Mouse (Mus musculus) embryo, embryonic 9.5 days (tissue): ENCODE data around the gene Tmprss3.

ENCODE experiments used
- DNase-seq: peaks from one replicate; pipeline ENCODE4 v3.0.0-alpha.2; 2017; ENCODE audit errors: extremely low spot score

The Tmprss3 gene

DNA sequence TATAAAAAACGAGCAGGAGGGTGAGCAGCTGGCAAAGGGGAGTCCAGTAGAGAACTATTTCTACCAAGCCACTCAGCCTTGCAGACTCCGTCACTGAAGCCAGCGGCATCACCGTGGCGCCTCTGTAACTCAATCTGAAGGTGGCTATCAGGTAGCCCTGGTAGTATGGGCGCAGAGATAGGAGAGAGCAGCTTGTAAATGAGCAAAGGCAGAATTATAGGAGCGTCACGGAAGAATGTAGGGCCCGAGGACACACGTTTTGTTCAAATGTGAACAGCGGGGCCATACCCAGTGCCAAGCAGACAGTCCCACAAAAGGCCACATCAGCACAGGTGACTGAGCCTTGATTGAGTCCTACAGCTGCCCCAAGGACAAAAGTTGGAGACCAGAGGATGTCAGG is at the start of gene Tmprss3:
Gene Tmprss3, minus strand, starts transcription at position 101 of the 400 bp plus-strand sequence.
- no peak for DNase-seq

DNA sequence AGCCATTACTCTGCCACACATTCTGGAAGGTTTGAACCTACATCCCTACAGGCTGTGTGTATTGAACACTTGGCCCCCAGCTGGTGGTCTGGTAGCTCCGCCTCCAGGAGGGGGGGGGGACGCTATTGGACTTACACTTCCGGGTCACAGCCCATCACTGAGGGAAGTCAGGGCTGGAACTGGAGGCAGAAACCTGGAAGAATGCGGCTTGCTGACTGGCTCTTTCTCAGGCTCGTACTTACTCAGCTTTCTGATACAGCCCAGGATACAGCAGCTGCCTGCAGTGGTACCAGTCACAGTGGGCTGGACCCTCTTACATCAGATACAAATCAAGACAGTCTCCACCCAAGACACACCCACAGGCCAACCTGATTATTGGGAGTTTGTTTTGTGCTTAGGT is 48.4 kb upstream of the Tmprss3 start:
- DNase-seq = no peak

DNA sequence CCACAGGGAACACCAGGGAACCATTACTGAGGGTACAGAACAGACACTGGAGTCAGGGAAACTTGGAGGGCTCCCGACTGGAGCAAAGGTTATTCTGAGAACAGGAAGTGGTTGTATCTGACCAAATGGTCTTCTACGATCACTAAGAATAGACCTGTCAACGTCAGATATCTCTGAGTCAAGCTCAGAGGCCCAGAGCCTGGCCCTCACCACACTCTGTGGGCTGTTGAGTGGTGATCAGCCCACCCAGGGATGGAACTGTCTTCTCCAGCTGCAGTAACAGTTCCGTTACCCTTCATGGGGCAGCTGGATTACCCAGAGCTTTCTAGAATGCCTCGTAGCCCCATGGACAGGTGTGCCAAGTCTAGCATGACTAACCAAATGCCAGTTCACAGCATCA is 46.5 kb upstream of the Tmprss3 start:
- DNase-seq = no peak

DNA sequence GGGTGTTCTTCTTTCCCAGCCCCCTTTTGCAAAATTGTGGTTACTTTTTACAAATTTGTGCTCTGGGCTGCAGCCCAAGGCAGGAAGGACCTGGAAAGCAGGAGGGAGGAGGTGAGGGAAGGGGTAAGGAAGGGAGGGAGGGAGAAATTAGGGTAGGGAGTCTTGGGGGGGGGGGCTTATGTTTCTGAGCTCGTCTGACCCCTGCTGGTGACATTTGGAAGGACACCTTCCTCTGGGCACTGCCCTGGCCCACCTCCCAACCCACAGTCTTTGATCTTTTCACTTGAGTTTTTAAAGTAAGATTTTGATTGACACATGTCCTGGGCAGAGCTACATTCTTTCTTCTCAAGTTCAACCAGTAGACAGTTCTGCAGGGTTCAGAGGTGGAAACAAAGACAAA is 44.0 kb upstream of the Tmprss3 start:
- no peak for DNase-seq

DNA sequence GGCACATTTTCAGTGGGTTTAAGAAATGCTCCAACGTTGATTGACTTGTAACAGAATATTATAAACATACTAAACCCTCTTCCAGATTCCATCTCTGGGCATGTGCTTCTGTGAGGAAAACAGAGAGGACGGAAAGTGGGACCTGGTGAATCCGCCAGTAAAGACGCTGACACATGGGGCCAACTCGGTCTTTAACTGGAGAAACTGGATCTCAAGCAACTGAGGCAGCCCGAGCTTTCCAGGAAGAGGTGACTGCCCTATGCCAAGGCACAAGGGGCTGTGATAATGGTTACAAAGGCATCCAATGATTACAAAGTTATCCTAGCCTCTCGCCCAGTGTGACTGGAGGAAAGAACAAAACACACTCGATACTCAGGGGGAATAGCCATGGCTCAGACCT is 42.4 kb upstream of the Tmprss3 start:
- no peak for DNase-seq

DNA sequence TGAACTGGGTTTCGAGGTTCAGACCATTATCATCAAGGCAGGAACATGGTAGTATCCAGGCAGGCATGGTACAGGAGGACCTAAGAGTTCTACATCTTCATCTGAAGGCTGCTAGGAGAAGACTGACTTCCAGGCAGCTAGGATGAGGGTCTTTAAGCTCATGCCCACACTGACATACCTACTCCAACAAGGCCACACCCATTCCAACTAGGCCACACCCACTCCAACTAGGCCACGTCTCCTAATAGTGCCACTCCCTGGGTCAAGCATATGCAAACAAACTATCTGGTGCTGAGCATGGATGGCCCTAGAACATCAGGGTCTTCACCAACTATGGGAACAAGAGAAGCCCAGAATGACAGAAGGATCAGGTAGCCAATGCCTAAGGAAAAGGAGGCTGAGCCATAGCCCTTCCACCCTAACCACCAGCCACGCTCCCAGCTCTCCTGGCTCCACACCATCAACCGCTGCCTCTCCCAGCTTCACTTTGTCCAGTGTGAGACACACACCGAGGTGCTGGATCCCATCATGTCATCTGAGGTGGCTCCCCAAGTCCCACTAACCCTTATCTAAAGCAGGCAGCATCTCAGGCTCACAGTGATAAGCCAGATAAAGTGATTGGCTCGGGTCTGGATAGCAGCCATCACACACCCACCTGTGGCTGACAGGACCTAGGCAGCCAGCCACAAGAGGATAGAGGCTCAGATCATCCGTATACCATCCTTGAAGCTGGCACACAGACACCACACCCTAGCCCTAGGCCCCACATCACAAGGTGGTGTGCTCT is 39.6 kb upstream of the Tmprss3 start:
- no peak for DNase-seq

DNA sequence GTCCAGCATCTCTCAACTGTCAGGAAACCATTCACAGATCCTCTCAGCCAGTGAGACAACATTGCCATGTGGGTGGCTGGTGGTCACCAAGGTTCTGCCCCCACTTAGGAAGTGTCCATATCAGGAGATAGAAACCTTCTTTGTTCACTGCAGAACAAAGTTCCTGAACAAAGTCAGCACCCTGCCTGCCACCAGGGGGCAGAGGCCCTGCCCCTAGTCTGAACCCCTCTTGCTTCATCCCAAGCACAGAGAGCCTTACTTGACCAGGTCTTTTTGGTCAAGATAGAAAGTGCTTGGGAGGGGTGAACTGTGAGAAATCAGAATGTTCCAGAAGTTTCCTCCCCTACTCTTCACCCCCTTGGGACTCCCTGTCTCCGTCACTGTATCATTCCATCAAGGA is 37.1 kb upstream of the Tmprss3 start:
- DNase-seq = no peak

DNA sequence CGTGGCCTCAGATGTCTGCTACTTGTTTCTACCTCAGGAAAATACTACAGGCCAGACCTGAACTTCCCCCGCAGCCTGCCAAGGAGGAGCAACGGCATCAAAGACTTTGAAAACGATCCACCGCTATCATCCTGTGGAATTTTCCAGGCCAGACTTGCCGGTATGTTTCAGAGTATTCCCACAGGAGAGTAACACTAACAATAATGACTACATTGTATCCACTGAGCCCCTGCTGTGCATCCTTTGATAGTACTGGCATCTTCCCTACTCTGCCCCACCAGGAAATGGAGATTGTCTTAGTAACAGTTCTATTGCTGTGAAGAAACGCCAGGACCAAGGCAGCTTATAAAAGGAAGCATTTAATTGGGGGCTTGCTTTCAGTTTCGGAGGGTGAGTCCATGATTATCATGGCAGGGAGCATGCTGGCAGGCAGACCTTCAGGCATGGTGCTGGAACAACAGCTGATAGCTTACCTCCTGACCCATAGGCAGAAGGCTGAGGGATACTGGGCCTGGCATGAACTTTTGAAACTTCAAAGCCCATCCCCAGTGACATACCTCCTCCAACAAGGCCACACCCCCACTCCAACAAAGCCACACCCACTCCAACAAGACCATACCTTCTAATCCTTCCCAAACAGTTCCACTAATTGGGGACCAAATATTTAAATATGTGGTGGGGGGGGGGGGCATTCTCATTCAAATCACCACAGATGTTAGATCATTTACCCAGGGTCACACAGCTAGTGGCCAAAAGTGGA is 33.7 kb upstream of the Tmprss3 start:
- no peak for DNase-seq

DNA sequence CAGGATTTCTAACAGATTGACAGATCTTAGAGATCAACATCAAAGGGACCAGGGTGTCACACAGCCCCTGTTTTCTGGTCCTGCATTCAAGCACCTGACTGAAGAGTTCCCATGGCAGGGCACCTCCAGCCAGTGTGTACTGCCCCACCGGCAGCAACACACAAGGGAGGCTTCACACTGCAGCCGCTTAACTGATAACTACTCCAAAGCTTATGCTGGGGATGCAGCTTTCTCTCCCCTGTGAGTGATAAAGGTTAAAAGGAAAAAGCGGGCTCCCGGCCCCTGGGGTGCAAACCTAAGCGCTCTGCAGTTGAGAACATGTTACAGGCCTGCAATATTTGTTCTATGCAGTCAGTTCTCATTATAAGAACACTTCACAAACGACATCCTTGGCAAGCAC is 33.0 kb upstream of the Tmprss3 start:
- no peak for DNase-seq

DNA sequence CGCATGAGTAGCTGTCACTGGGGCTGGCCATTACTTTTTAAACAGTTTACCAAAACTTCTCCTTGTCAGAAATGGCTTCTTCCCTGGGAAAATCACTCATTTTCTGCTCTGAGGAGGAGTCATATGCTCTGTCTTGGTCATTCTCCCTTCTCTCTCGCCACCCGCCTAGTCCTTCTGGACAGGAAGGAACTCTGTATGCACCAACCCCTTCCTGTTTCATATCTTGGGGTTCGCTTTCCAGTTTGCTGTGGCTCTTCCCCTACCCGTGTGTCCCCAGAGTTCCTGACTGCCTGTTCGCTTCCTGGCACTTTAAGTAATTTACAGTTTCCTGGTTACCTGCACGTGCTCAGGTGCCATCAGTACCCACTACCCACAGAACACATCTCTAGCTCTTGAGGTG is 28.2 kb upstream of the Tmprss3 start:
- DNase-seq = no peak

DNA sequence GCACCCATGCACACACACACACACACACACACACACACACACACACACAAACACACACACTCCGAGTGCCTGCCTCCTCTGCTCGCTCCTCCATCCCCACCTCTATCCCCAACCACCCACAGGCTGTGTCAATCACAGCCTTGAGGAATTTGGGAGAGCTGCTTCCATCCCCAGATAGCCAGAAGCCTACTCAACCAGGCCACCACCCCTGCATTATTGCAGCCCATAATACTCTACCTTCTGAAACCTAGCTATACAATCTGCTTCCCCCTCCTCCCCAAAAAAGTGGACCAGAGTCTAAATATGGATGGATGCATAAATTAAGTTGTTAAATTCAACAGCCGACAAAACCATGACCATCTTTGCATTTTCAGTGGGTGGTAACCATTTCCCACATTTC is 27.6 kb upstream of the Tmprss3 start:
- no peak for DNase-seq

DNA sequence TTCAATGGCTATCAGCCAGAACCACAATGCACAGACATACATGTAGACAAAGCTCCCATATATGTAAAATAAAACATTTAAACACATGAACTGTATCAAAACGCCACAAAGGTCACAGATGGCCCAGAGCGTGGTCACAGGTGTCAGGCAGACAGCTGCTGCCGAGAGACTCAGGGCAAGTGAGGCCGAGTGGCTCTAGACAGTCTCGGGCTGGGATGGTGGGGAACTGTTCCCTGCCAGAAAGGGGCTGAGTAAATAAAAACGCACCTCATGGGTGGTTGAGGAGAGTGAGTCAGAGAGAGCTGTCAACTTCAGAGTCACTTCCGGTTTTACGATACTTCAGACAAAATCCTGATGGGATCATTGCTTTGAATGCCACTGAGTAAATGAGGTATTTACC is 25.8 kb upstream of the Tmprss3 start:
- no peak for DNase-seq

DNA sequence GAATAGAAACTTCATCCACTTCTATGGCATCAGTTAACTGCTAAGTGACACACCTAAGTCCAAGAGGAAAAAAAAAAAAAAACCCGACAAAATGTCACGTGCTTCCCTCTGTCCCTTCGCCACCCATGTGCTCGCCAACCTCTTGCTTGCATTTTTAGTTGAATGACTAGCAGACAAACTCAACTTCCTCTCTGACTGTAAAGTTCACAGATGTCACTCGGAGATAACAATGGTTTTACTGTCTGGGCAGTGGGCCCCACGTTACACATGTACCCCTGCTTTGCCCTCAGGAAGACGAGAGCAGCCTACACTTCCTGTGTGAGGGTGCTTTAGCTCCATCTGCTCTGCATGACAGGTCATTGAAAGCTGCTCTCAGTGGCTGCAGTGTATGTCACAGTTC is 25.1 kb upstream of the Tmprss3 start:
- no peak for DNase-seq

DNA sequence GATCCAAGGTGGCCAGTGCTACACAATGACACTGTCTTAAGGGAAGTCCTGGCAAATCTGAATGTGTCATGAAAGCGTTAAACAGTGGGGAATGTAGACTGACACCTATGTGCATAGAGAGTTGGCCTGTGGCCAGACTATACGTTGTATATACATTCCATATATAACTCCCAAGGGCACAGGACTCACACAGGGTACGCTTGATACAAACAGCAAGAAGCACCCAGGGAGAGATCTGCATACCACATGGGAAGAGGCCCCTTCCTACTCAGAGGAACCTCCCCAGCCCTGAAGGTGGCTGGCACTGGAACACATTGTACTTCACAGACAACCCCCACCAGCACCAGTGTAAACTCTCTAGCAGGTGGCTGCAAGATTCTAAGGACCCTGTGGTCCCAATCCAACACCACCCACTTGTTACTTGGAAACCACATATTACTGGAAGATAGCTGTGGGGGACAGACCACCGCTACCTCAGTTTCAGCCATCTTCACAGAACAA is 24.1 kb upstream of the Tmprss3 start:
- no peak for DNase-seq

DNA sequence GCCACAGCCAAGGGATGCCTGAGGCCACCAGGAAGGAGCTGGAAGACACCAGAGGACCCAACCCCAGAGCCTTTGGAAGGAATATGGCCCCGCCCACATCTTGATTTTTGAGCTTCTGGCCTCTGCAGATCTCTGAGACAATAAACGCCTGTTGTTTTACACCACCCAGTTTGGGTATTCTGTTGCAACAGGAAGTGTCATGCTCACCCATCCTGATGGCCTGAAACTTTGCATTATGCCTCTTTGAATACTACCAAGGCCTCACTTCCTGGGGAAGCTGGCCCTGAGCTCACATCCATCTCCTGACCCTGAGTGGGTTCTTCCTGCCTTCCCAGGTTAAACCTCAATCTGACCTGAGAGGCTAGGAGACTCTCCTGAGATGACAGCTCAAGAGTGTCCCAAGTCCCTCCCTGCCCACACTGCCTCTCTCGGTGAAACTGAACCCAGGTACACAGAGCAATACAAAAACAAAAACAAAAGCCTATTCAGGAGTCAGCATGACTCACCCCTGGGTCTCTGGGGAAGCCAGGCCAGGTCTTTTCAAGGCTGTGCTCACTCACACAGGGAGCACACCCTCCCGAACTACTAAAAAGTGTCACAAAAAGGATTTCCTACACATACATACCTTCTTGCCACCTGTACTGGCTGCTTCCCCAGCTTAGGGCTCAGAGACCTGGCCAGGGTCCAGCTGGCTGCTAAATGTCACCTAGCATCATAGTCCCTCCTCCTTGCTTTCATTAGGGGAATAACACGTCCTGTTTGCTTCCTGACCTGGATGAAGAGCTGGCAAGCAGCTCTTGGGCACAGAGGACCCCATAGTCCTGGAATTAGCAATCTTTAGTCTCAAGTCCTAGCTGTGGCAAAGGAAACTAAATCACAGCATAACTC is 17.5 kb upstream of the Tmprss3 start:
- DNase-seq = no peak

DNA sequence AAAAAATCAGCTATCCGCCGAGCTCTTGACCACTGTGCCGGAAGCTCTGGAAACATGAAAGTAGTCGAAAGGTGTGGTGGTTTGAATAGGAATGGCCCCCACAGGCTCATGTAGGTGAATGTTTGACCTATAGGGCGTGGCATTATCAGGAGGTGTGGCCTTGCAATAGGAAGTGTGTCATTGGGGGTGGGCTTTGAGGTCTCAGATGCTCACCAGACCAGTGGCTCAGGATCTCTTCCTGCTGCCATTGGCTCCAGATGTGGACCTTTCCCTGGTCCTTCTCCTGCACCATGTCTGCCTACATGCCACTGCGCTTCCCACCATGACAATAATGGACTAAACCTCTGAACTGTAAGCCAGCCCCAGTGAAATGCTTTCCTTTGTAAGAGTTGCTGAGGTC is 13.1 kb upstream of the Tmprss3 start:
- DNase-seq = no peak

DNA sequence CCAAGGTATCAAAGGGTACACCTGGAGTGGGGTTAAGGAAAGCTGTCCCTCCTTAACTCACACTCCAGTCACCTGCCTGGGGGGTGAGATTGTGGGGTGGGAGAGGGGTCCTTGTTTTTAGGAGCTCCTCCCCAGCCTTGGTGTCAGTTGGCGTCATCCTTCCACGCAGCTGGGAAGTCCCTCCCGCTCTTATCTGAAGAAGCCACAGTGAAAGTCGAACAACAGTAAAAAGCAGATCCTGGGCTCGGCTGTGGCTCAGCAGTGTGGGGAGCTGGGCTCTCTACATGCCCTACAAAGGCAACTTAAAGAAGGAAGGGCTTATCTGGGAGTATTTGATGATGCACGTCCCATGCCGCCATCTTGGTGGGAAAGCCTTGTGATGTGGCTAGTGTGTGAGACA is 11.5 kb upstream of the Tmprss3 start:
- DNase-seq = no peak

DNA sequence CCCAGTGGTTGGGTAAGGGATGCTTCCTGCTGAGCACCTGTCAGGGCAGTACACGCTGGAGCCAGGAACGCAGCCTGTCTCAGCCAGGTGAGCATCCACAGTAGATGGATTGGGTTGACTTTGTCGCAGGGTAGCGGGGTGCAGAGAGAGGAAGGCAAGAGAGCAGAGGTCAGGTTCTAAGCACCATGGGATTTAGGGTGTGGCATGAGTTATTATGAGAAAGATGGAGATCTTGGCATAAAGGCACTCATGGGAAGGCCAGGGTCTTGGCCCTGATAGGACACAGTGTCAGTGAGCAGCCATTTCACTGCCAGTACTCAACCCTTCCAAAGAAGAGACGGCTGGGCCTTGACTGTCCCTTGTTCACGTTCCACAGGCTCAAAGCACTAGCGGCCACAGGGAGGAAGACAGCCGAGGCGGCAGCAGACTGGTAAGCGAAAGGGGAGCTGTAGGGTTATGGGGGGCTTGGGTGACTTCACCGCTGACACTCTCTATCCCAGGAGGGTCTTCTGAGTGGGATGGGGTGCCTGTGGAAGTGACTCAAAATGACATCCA is 10.7 kb upstream of the Tmprss3 start:
- no peak for DNase-seq

DNA sequence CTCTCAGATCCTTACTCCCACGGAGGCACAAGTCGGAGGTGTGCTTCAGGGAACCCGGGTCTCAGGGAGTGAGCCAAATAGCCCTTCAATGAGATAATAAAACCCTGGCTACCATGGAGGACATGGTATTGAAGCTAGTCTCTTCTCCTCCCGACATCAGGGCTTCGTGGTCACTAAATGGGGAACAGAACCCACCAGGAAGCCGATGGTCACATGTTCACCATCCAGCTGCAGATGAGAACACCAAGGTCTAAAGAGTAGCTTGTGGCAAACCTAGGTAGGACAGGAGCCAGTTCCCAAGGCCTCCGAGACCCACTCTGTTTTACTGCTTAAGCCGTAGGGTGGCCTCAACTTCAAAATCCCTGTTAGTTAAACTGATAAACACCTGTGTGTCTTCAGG is 9.9 kb upstream of the Tmprss3 start:
- no peak for DNase-seq

DNA sequence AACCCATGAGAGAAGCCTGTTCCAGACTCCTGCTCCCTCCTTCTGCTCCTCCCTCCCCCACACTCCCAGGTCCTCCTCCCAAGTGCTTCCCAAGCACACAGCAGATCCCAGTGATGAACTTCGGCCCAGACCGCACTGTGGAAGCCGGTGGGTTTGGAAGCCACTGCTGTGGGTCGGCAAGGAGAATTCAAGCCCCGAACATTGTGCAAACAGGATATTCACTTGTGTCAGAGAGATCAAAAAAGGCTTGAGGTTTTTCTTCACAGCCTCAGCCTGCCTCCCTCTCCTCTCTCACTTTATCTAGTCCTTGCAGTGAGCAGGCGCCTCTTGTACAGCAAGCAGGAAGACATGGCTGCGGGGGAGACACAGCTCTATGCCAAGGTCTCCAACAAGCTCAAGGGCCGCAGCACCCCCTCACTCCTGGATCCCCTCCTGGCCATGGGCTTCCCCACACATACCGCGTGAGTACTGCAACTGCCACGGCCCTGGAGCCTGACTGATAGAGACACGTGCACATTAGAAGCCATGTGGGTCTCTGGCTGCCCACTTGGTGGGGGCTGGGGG is 9.1 kb upstream of the Tmprss3 start, which contains the start of gene Ubash3a:
Gene Ubash3a, plus strand, starts transcription at position 103 of the 564 bp plus-strand sequence.
- no peak for DNase-seq

DNA sequence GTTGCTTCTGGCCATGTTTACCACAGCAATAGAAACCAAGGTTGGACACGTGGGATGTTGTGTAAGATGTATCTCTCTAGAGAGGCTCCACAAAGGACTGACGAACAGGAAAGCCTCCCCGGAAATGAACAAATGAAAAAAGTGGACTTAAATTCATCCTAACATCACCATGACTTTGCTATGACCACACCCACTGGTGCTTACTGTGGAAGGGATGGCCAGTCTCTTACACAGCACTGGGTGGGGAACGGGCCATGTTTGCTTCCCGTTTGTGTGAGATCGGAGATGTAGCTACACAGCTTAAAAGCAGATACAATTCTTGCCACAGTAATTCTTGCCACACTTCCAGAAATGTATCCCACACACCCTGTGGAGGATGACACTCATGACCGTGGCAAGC is 2.5 kb downstream of the Tmprss3 start:
- DNase-seq = no peak
